Mouse (Mus musculus) hindbrain, embryonic 14.5 days (tissue): ENCODE data around the gene Gpat2. TPM values are rescaled to one million over a fixed set of nuclear protein-coding genes. Genes with fewer than 3 reads are reported as not detected.

Source experiments
- ATAC-seq: fragments of 200-750 bp; cut with Nextera tagmentation; 2 replicates; pipeline ENCODE4 v1.8.0; 2017; ENCODE audit warnings: moderate number of reproducible peaks, mild to moderate bottlenecking, moderate TSS enrichment, moderate library complexity; ENCODE audit not compliant: low FRiP score
- DNase-seq: peaks from one replicate; pipeline ENCODE4 v3.0.0-alpha.2; 2015; ENCODE audit warnings: low spot score
- H3K27ac ChIP-seq: fragments of 300-500 bp; sonication (generic); 2 replicates; pipeline ENCODE4 v1.5.1; 2014; ENCODE audit warnings: mild to moderate bottlenecking, moderate library complexity
- H3K27me3 ChIP-seq: fragments of 300-500 bp; sonication (generic); 2 replicates; pipeline ENCODE4 v1.6.1; 2014; ENCODE audit warnings: mild to moderate bottlenecking, low read length, mixed read lengths; ENCODE audit not compliant: control insufficient read depth, insufficient read depth
- H3K36me3 ChIP-seq: fragments of 300-500 bp; sonication (generic); replicated peaks from 2 replicates; pipeline ENCODE4 v1.6.1; 2014; ENCODE audit not compliant: control insufficient read depth, insufficient read depth
- H3K4me1 ChIP-seq: fragments of 300-500 bp; sonication (generic); replicated peaks from 2 replicates; pipeline ENCODE4 v1.6.1; 2014; ENCODE audit warnings: antibody characterized with exemption, low read length, mixed read lengths; ENCODE audit not compliant: control insufficient read depth, insufficient read depth
- H3K4me2 ChIP-seq: fragments of 300-500 bp; sonication (generic); replicated peaks from 2 replicates; pipeline ENCODE4 v1.6.1; 2014; ENCODE audit warnings: mild to moderate bottlenecking, moderate library complexity
- H3K4me3 ChIP-seq: fragments of 300-500 bp; sonication (generic); replicated peaks from 2 replicates; pipeline ENCODE4 v1.5.1; 2014; ENCODE audit warnings: mild to moderate bottlenecking, low read length
- H3K9ac ChIP-seq: fragments of 300-500 bp; sonication (generic); 2 replicates; pipeline ENCODE4 v1.6.1; 2014
- H3K9me3 ChIP-seq: fragments of 300-500 bp; sonication (generic); 2 replicates; pipeline ENCODE4 v1.6.1; 2016; ENCODE audit warnings: low read length; ENCODE audit not compliant: control insufficient read depth
- WGBS: fragments of 180-500 bp; shearing (Covaris S2); extraction: QIAGEN DNeasy Blood & Tissue Kit; methylation state at CpG from one replicate; pipeline ENCODE4 v1.1.7; 2014; 5-methylcytosine and 5-hydroxymethylcytosine counted together
- polyA plus RNA-seq: library from polyadenylated mRNA; unstranded; fragments of >200 nt; fragmentation: Nextera tagmentation; extraction: Ambion mirVana; gene quantifications from 2 replicates; pipeline ENCODE4 v1.2.1, GENCODE M21; 2014

Gpat2 gene
- polyA plus RNA-seq, 1 experiment from 2014 or later, result 0.07 TPM

DNA sequence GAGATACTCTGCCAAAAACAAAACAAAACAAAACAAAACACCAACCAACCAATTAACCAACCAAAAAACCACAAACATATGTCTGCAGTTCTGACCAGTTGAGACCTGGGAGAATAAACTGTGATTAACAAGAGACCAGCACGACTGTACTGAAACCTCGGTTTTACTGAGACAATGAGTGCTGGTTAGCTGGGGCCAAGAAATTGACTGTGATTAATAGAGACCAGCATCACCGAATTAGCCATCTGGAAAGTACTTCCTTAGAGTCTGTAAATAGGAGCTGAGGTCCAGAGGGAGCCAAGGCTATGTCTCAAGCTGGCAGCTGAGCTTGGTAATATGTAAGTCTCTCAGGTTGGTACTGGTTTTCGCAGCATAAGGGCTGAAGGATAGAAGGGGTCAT is 34.2 kb upstream of the Gpat2 start:
- no peaks in the 10 kb centered on the region for H3K9me3 ChIP-seq
- ATAC-seq (0 out of 2 replicates have a peak, but pooled peaks have one; percentile 37), DNase-seq (no peak)
- no peak overlapping the region for H3K4me3 ChIP-seq
- H3K9ac ChIP-seq, result no peak overlapping the region
- no peak overlapping the region for H3K4me2 ChIP-seq
- WGBS, result 65% methylated on average over 4 of the region's 4 CpGs
- H3K4me1 ChIP-seq, result no peaks in the 10 kb centered on the region
- H3K27ac ChIP-seq, result no peak overlapping the region
- no peaks in the 10 kb centered on the region for H3K36me3 ChIP-seq
- no peaks in the 10 kb centered on the region for H3K27me3 ChIP-seq

DNA sequence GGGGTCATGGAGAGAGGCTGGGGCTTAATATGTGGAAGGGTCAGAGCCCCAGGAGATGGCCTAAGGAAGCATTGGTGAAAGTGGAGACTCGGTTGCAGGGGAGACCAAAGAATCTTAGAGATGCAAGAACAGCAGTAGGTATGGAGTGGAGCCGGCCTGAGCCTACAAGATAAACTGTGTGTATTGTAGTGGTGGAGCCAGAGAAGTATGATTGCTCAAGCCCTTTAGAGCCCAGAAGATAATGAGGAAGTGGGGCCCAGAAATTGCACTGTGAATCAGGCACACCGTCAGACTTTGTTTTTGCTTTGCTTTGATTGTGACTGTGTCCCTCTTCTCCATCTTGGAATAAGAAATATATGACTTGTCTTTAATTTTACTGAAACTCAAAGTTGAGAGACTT is 33.7 kb upstream of the Gpat2 start:
- Histone ChIP-seq H3K36me3 (no peaks in the 10 kb centered on the region), H3K4me2 (no peak overlapping the region), H3K27ac (no peak overlapping the region), H3K4me1 (no peaks in the 10 kb centered on the region), H3K27me3 (no peaks in the 10 kb centered on the region), H3K9ac (no peak overlapping the region), H3K9me3 (no peaks in the 10 kb centered on the region), H3K4me3 (no peak overlapping the region)
- ATAC-seq, result no peak
- WGBS, result 84% methylated on average over 3 of the region's 3 CpGs
- no peak for DNase-seq

DNA sequence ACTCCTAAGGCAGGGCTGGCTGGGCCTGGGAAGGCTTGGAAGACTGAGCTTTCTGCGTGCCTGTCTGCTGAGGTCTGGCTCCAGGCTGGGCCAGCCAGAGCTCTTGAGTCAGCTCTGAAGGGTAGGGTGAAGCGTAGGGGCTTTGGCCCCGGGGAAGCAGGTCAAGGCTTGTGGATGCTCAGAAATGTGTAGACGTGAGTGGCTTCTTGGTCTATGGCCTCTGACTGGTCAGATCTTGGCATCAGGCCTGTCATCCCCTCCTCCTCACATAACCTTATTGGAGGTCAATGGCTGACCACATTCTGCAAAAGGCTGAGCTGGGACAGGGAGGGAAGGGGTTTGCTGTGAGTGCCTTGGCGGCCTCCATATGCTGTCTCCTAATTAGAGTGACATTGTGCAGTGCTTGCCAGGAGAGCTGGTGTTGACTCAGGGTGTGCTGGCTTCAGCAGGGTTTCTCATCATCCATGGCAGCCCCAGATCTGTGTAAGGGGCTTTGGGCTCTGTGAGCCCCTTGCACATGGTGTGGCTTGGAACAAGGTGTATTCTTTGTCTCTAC is 30.3 kb upstream of the Gpat2 start:
- Histone ChIP-seq H3K9ac (no peak overlapping the region), H3K4me3 (no peak overlapping the region), H3K9me3 (no peaks in the 10 kb centered on the region), H3K4me2 (no peak overlapping the region), H3K27me3 (no peaks in the 10 kb centered on the region), H3K4me1 (no peaks in the 10 kb centered on the region), H3K27ac (no peak overlapping the region), H3K36me3 (no peaks in the 10 kb centered on the region)
- DNase-seq (no peak), ATAC-seq (no peak)
- WGBS, result 87% methylated on average over 5 of the region's 5 CpGs

DNA sequence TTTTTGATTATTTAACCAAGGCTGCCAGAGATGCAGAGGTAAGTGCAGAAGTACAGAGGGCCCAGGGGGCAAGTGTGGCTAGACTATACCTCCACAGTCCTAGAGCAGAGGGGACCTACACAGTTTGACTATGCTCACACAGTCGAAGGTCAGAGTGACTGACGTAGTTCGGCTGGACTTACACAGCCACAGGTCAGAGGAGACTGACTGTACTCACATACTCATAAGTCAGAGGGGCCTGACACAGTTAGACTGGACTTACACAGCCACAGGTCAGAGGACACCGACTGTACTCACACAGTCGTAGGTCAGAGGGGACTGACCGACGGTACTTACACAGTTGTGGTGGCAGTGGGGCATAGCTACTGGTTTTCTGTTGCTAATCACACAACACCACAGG is 26.3 kb upstream of the Gpat2 start:
- 93% methylated on average over 7 of the region's 7 CpGs for WGBS

DNA sequence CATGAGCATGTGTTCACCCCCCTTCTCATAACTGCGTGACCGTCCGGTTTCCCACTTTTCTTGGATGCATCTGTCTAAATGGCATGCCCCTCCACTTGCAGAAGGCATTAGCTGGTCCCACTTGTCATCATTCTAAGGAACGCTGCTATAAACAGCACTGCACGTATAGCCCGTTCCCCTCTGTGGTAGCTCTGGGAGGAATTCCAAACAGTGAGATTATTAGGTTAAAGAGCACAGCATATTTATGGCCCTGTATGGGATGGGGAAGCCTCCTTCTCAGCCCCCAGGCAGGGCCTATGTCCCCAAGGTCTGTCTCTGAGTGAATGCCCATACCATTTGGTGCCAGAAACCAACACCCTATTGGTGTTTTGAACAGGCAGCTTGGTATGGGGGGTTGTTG is 13.9 kb upstream of the Gpat2 start:
- H3K27ac ChIP-seq, result no peak overlapping the region
- H3K9ac ChIP-seq, result no peak overlapping the region
- ATAC-seq (no peak), DNase-seq (no peak)
- H3K4me2 ChIP-seq, result no peak overlapping the region
- WGBS, result 84% methylated on average over 6 of the region's 6 CpGs
- H3K27me3 ChIP-seq, result no peaks in the 10 kb centered on the region
- H3K4me1 ChIP-seq, result no peaks in the 10 kb centered on the region
- H3K36me3 ChIP-seq, result no peaks in the 10 kb centered on the region
- H3K4me3 ChIP-seq, result no peak overlapping the region
- H3K9me3 ChIP-seq, result no peaks in the 10 kb centered on the region

More for the DNA sequence above, 26.3 kb upstream of the Gpat2 start:
- H3K4me3 ChIP-seq, result no peak overlapping the region
- no peak overlapping the region for H3K9ac ChIP-seq
- no peak for ATAC-seq
- H3K9me3 ChIP-seq, result no peaks in the 10 kb centered on the region
- DNase-seq, result no peak
- no peak overlapping the region for H3K4me2 ChIP-seq
- no peak overlapping the region for H3K27ac ChIP-seq
- H3K4me1 ChIP-seq, result no peaks in the 10 kb centered on the region
- no peaks in the 10 kb centered on the region for H3K27me3 ChIP-seq
- no peaks in the 10 kb centered on the region for H3K36me3 ChIP-seq

DNA sequence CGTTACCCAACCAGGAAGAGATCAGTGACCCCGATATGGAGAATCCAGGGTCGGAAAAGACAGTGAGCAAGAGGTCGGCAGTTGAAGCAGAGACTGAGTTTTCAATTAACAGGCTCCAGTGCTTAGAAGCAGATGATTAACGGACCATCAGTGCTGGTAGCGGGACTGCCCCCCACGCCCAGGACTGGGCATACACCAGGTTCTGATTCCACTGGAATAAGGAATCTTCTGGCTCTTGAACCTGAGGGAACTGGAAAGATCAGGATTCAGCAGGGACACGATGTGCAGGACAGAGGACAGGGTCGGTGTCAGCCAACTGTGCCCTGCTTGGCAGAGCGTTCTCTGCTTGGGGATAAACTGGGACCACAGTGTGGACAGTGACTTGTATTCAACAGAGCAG is 9.2 kb upstream of the Gpat2 start:
- Histone ChIP-seq H3K9ac (no peak overlapping the region), H3K4me2 (no peak overlapping the region), H3K27ac (no peak overlapping the region), H3K4me3 (no peak overlapping the region), H3K27me3 (no peaks in the 10 kb centered on the region), H3K4me1 (no peaks in the 10 kb centered on the region), H3K36me3 (no peaks in the 10 kb centered on the region), H3K9me3 (no peaks in the 10 kb centered on the region)
- no peak for ATAC-seq
- no peak for DNase-seq
- WGBS, result 76% methylated on average over 10 of the region's 10 CpGs

DNA sequence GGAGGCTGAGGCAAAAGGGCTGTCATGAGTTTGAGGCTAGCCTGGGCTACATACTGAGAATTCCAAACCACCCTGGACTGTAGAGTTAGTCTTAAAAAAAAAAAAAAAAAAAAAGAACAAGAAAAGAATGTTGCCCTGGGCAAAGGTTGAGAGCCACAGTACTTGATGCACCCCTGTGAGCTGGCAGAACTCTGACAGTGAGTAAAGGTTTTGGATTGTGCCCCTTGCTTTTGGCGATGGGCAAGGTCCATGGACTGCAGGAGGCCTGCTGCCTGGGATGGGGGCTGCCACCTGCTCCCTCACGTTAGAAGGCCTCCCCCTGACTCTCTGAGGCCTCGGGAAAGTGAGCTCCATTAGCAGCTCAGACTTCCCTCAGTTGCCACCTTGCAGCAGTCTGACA is 8.3 kb upstream of the Gpat2 start:
- Histone ChIP-seq H3K4me1 (no peaks in the 10 kb centered on the region), H3K4me2 (no peak overlapping the region), H3K4me3 (no peak overlapping the region), H3K9me3 (no peaks in the 10 kb centered on the region), H3K27ac (no peak overlapping the region), H3K36me3 (no peaks in the 10 kb centered on the region), H3K27me3 (no peaks in the 10 kb centered on the region), H3K9ac (no peak overlapping the region)
- WGBS, result 61% methylated on average over 3 of the region's 3 CpGs
- no peak for DNase-seq
- ATAC-seq, result no peak

DNA sequence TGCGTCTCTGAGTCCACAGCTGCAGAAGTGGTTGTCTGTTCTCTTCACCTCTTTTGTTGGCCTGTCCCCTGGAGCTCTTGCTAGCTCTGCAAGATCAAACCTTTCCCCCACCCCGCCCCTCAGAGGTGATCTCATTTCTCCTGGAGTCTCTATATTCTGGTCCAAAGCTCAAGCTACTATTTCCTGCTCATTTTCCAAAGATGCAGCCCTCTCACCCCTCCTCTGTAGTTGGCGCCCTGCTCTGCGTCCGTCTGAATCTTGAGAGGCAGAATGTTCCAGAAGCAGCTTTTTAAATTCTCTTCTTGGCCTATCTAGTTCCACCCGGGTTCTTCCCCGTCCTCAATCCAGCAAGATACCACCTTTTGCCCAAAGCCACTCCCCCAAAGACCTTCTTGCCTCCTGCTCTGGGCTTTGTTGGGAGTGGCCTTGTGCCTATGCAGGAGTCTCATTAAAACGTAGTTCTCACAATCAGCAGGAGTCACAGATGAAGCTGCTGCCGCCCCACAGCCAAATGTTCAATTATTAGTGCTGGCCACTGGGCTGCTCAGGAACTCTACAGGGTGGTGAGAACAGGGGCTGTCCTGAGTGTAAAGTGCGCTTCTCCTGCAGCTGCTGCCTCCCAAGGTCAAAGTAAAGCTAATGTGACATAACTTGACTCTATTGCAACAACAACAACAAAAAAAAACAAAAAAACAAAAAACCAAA is 6.6 kb upstream of the Gpat2 start:
- no peaks in the 10 kb centered on the region for H3K9me3 ChIP-seq
- no peak overlapping the region for H3K27ac ChIP-seq
- ATAC-seq, result no peak
- H3K4me2 ChIP-seq, result no peak overlapping the region
- no peak overlapping the region for H3K9ac ChIP-seq
- H3K4me3 ChIP-seq, result no peak overlapping the region
- H3K36me3 ChIP-seq, result no peaks in the 10 kb centered on the region
- no peaks in the 10 kb centered on the region for H3K27me3 ChIP-seq
- no peaks in the 10 kb centered on the region for H3K4me1 ChIP-seq
- DNase-seq, result no peak
- 74% methylated on average over 10 of the region's 10 CpGs for WGBS

DNA sequence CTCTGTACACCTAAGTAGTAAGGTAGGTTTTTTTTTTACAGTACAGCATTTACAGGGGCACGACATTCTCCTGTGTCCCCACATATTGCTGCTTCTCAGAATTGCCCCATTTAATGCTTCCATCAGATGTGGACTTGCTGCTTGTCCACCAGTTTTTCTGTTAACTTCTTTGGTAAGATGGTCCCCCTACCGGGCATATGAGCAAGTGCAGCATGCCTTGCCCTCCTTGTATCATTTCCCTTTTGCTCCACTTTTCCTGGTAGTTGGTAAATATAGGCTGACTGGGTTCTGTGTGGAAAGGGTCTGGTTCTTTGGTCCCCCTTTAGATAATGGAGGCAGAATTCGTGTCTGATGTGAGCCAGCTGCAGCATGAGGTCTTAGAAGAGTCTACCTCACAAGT is 5.2 kb downstream of the Gpat2 start:
- H3K4me3 ChIP-seq, result no peak overlapping the region
- WGBS, result 19% methylated on average over 3 of the region's 3 CpGs
- no peak overlapping the region for H3K27ac ChIP-seq
- ATAC-seq (no peak), DNase-seq (peak; percentile 73)
- H3K9me3 ChIP-seq, result no peaks in the 10 kb centered on the region
- peaks cover 12% of the 10 kb centered on the region; the same call in 1 of the 2 replicates for H3K36me3 ChIP-seq
- no peaks in the 10 kb centered on the region for H3K4me1 ChIP-seq
- H3K9ac ChIP-seq, result no peak overlapping the region
- H3K27me3 ChIP-seq, result no peaks in the 10 kb centered on the region
- no peak overlapping the region for H3K4me2 ChIP-seq
